Mouse (Mus musculus): ENCODE results near the gene Slc16a10. TPM values are rescaled to one million over a fixed set of nuclear protein-coding genes. Genes with fewer than 3 reads are reported as not detected.

The Slc16a10 gene
- polyA plus RNA-seq, 2 experiments, result 5.6 to 9.6 TPM

GRCm38 (mm10) chr10:40102986-40103385 lies 39.1 kb downstream of the Slc16a10 start:
- Histone ChIP-seq H3K4me1 (ENCODE audit: control insufficient read depth, insufficient read depth, low read length) (peaks cover 6% of the 10 kb centered on the region), H3K27me3 (ENCODE audit: control insufficient read depth, insufficient read depth, low read length) (no peaks in the 10 kb centered on the region), H3K4me2 (replicated peaks; ENCODE audit: low read depth, low read length, severe bottlenecking) (no peak overlapping the region), H3K27ac (replicated peaks; ENCODE audit: low read depth, low read length) (no peak overlapping the region), H3K36me3 (ENCODE audit: control insufficient read depth, insufficient read depth, low read length) (no peaks in the 10 kb centered on the region), H3K9me3 (ENCODE audit: control insufficient read depth, low read length) (no peaks in the 10 kb centered on the region), H3K9ac (ENCODE audit: low read depth, low read length, severe bottlenecking) (no peak overlapping the region), H3K4me3 (replicated peaks; ENCODE audit: low read length) (no peak overlapping the region)
- no peak for DNase-seq (ENCODE audit: low spot score)
- no peak for ATAC-seq (ENCODE audit: low FRiP score, low read depth)
- no peak for TF ChIP-seq POLR2A (IDR thresholded peaks at IDR 0.05; ENCODE audit: borderline replicate concordance, extremely low read depth, insufficient read depth, insufficient read length)
- 51% methylated on average over 8 of the region's 8 CpGs for WGBS

GRCm38 (mm10) chr10:40102166-40102565 lies 39.9 kb downstream of the Slc16a10 start:
- H3K4me1 ChIP-seq (ENCODE audit: control insufficient read depth, insufficient read depth, low read length), result peaks cover 6% of the 10 kb centered on the region
- no peak overlapping the region for H3K4me3 ChIP-seq (replicated peaks; ENCODE audit: low read length)
- H3K27me3 ChIP-seq (ENCODE audit: control insufficient read depth, insufficient read depth, low read length), result no peaks in the 10 kb centered on the region
- H3K27ac ChIP-seq (replicated peaks; ENCODE audit: low read depth, low read length), result no peak overlapping the region
- H3K9ac ChIP-seq (ENCODE audit: low read depth, low read length, severe bottlenecking), result no peak overlapping the region
- TF ChIP-seq POLR2A (IDR thresholded peaks at IDR 0.05; ENCODE audit: borderline replicate concordance, extremely low read depth, insufficient read depth, insufficient read length), result no peak
- ATAC-seq (ENCODE audit: low FRiP score, low read depth), result no peak
- H3K36me3 ChIP-seq (ENCODE audit: control insufficient read depth, insufficient read depth, low read length), result no peaks in the 10 kb centered on the region
- no peaks in the 10 kb centered on the region for H3K9me3 ChIP-seq (ENCODE audit: control insufficient read depth, low read length)
- no peak overlapping the region for H3K4me2 ChIP-seq (replicated peaks; ENCODE audit: low read depth, low read length, severe bottlenecking)
- 30% methylated on average over 3 of the region's 3 CpGs for WGBS
- DNase-seq (ENCODE audit: low spot score), result peak; percentile 27

GRCm38 (mm10) chr10:40098441-40098840 lies 43.6 kb downstream of the Slc16a10 start:
- TF ChIP-seq POLR2A (IDR thresholded peaks at IDR 0.05; ENCODE audit: borderline replicate concordance, extremely low read depth, insufficient read depth, insufficient read length), result no peak
- Histone ChIP-seq H3K27ac (replicated peaks; ENCODE audit: low read depth, low read length) (no peak overlapping the region), H3K9me3 (ENCODE audit: control insufficient read depth, low read length) (no peaks in the 10 kb centered on the region), H3K4me3 (replicated peaks; ENCODE audit: low read length) (no peak overlapping the region), H3K27me3 (ENCODE audit: control insufficient read depth, insufficient read depth, low read length) (no peaks in the 10 kb centered on the region), H3K9ac (ENCODE audit: low read depth, low read length, severe bottlenecking) (no peak overlapping the region), H3K36me3 (ENCODE audit: control insufficient read depth, insufficient read depth, low read length) (no peaks in the 10 kb centered on the region), H3K4me2 (replicated peaks; ENCODE audit: low read depth, low read length, severe bottlenecking) (no peak overlapping the region), H3K4me1 (ENCODE audit: control insufficient read depth, insufficient read depth, low read length) (peaks cover 6% of the 10 kb centered on the region)
- DNase-seq (ENCODE audit: low spot score) (no peak), ATAC-seq (ENCODE audit: low FRiP score, low read depth) (no peak)
- WGBS, result 84% methylated on average over 1 of the region's 1 CpGs

GRCm38 (mm10) chr10:40097519-40097918 lies 44.5 kb downstream of the Slc16a10 start:
- ATAC-seq (ENCODE audit: low FRiP score, low read depth) (no peak), DNase-seq (ENCODE audit: low spot score) (no peak)
- no peak overlapping the region for H3K27ac ChIP-seq (replicated peaks; ENCODE audit: low read depth, low read length)
- no peaks in the 10 kb centered on the region for H3K4me1 ChIP-seq (ENCODE audit: control insufficient read depth, insufficient read depth, low read length)
- H3K9me3 ChIP-seq (ENCODE audit: control insufficient read depth, low read length), result no peaks in the 10 kb centered on the region
- no peak for TF ChIP-seq POLR2A (IDR thresholded peaks at IDR 0.05; ENCODE audit: borderline replicate concordance, extremely low read depth, insufficient read depth, insufficient read length)
- no peaks in the 10 kb centered on the region for H3K36me3 ChIP-seq (ENCODE audit: control insufficient read depth, insufficient read depth, low read length)
- H3K4me3 ChIP-seq (replicated peaks; ENCODE audit: low read length), result no peak overlapping the region
- no peaks in the 10 kb centered on the region for H3K27me3 ChIP-seq (ENCODE audit: control insufficient read depth, insufficient read depth, low read length)
- H3K4me2 ChIP-seq (replicated peaks; ENCODE audit: low read depth, low read length, severe bottlenecking), result no peak overlapping the region
- no peak overlapping the region for H3K9ac ChIP-seq (ENCODE audit: low read depth, low read length, severe bottlenecking)
- 65% methylated on average over 4 of the region's 4 CpGs for WGBS

GRCm38 (mm10) chr10:40094752-40095151 lies 47.3 kb downstream of the Slc16a10 start:
- Histone ChIP-seq H3K36me3 (ENCODE audit: control insufficient read depth, insufficient read depth, low read length) (no peaks in the 10 kb centered on the region), H3K9ac (ENCODE audit: low read depth, low read length, severe bottlenecking) (no peak overlapping the region), H3K4me2 (replicated peaks; ENCODE audit: low read depth, low read length, severe bottlenecking) (no peak overlapping the region), H3K4me1 (ENCODE audit: control insufficient read depth, insufficient read depth, low read length) (peaks cover 16% of the 10 kb centered on the region), H3K27me3 (ENCODE audit: control insufficient read depth, insufficient read depth, low read length) (no peaks in the 10 kb centered on the region), H3K9me3 (ENCODE audit: control insufficient read depth, low read length) (no peaks in the 10 kb centered on the region), H3K27ac (replicated peaks; ENCODE audit: low read depth, low read length) (no peak overlapping the region), H3K4me3 (replicated peaks; ENCODE audit: low read length) (no peak overlapping the region)
- DNase-seq (ENCODE audit: low spot score), result no peak
- no peak for TF ChIP-seq POLR2A (IDR thresholded peaks at IDR 0.05; ENCODE audit: borderline replicate concordance, extremely low read depth, insufficient read depth, insufficient read length)
- WGBS, result 67% methylated on average over 2 of the region's 2 CpGs
- no peak for ATAC-seq (ENCODE audit: low FRiP score, low read depth)

- Histone ChIP-seq H3K27me3 (ENCODE audit: control insufficient read depth, insufficient read depth, low read length) (no peaks in the 10 kb centered on the region), H3K27ac (replicated peaks; ENCODE audit: low read depth, low read length) (no peak overlapping the region), H3K9me3 (ENCODE audit: control insufficient read depth, low read length) (no peaks in the 10 kb centered on the region), H3K4me1 (ENCODE audit: control insufficient read depth, insufficient read depth, low read length) (peaks cover 16% of the 10 kb centered on the region), H3K9ac (ENCODE audit: low read depth, low read length, severe bottlenecking) (no peak overlapping the region), H3K4me3 (replicated peaks; ENCODE audit: low read length) (no peak overlapping the region), H3K36me3 (ENCODE audit: control insufficient read depth, insufficient read depth, low read length) (no peaks in the 10 kb centered on the region), H3K4me2 (replicated peaks; ENCODE audit: low read depth, low read length, severe bottlenecking) (no peak overlapping the region)
- ATAC-seq (ENCODE audit: low FRiP score, low read depth) (no peak), DNase-seq (ENCODE audit: low spot score) (no peak)
- no peak for TF ChIP-seq POLR2A (IDR thresholded peaks at IDR 0.05; ENCODE audit: borderline replicate concordance, extremely low read depth, insufficient read depth, insufficient read length)
These were observed 48.5 kb downstream of the Slc16a10 start for GRCm38 (mm10) chr10:40093526-40093925.

Data from limb, embryonic 14.5 days (tissue).